Mouse (Mus musculus): ENCODE measurements around the gene Gpr3.

DNA sequence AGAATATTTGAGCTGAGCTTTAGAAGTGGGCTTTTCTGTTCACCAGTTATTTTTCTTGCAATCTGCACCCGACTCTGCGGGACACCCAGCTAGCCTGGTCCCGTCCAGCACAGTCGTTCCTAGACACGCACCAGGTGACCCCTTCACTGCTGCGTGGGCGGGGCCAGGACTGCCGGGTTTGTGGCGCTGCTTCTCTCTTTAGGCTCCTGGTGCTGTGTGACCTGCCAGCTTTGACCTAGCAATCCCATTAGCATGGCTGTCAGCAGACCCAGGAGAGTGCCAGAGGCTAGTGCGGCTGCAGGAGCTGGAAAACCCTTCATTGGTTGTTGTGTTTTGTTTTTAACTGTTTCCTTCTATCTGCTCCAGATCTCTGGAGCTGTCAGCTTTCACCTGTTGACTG is 22.9 kb downstream of the Gpr3 start:
- TF ChIP-seq CTCF (IDR thresholded peaks at IDR 0.05; ENCODE audit: low read depth) (no peak), EP300 (IDR thresholded peaks at IDR 0.05; ENCODE audit: low read depth) (no peak)
